Mouse (Mus musculus) MEL (cell line): ENCODE results near the gene Ikbkg. TPM values are rescaled to one million over a fixed set of nuclear protein-coding genes. Genes with fewer than 3 reads are reported as not detected.
A peak's percentile ranks its signal among the peaks of the same experiment; 100 is the strongest.
"Not testable (repeated sequence)": the region's sequence is repeated elsewhere in the genome, so short reads cannot be mapped to it uniquely, and the experiment has no call there.

Source experiments
- DNase-seq: peaks from one replicate; pipeline ENCODE4 v3.0.0; 2011; ENCODE audit warnings: low read depth, low spot score
- H3K27ac ChIP-seq: 2 replicates; pipeline ENCODE4 v1.5.1; 2012; ENCODE audit warnings: low read depth, mild to moderate bottlenecking, control low read depth, low read length, moderate library complexity; ENCODE audit not compliant: control insufficient read depth
- H3K27me3 ChIP-seq, 2 experiments: fragments of 150-350 bp in 1 of 2; sonication (generic) in 1 of 2; 2 replicates each; pipeline ENCODE4 v1.6.1; 2012; ENCODE audit warnings: low read length in 2 of 2, mild to moderate bottlenecking in 2 of 2, improper control_type of control experiment in 1 of 2, moderate library complexity in 1 of 2; ENCODE audit not compliant: insufficient read depth in 2 of 2, control insufficient read depth in 1 of 2
- H3K36me3 ChIP-seq, 2 experiments: 2 replicates each; pipeline ENCODE4 v1.6.1; 2012 to 2014; ENCODE audit warnings: low read length in 2 of 2, improper control_type of control experiment in 1 of 2, inconsistent platforms in 1 of 2, mild to moderate bottlenecking in 1 of 2; ENCODE audit not compliant: insufficient read depth in 2 of 2, control insufficient read depth in 1 of 2
- H3K4me1 ChIP-seq, 2 experiments: fragments of 150-350 bp in 1 of 2; sonication (generic) in 1 of 2; 2 replicates each; pipeline ENCODE4 v1.6.1; 2012; ENCODE audit warnings: low read length in 2 of 2, improper control_type of control experiment in 1 of 2, mild to moderate bottlenecking in 1 of 2; ENCODE audit not compliant: insufficient read depth in 2 of 2, control insufficient read depth in 1 of 2
- H3K4me3 ChIP-seq, 2 experiments: fragments of 150-350 bp in 1 of 2; sonication (generic) in 1 of 2; 2 replicates each; pipeline ENCODE4 v1.5.1; 2012; ENCODE audit warnings: low read depth in 2 of 2, low read length in 2 of 2, mild to moderate bottlenecking in 2 of 2, moderate library complexity in 2 of 2, control low read depth in 1 of 2, improper control_type of control experiment in 1 of 2; ENCODE audit not compliant: control insufficient read depth in 1 of 2, insufficient read depth in 1 of 2
- H3K79me2 ChIP-seq: 2 replicates; pipeline ENCODE4 v1.6.1; 2012; ENCODE audit warnings: mild to moderate bottlenecking, low read length, moderate library complexity; ENCODE audit not compliant: control insufficient read depth, poor library complexity, insufficient read depth
- H3K9ac ChIP-seq: 2 replicates; pipeline ENCODE4 v1.6.1; 2012; ENCODE audit warnings: low read depth, mild to moderate bottlenecking, control low read depth, low read length, moderate library complexity; ENCODE audit not compliant: control insufficient read depth, poor library complexity, severe bottlenecking
- H3K9me3 ChIP-seq: fragments of 150-350 bp; sonication (generic); replicated peaks from 2 replicates; pipeline ENCODE4 v1.6.1; 2012; ENCODE audit warnings: mild to moderate bottlenecking, low read length, improper control_type of control experiment, moderate library complexity; ENCODE audit not compliant: insufficient read depth
- CHD1 ChIP-seq: IDR thresholded peaks from 2 replicates; pipeline ENCODE4 v1.6.1; 2012; ENCODE audit warnings: low read depth, mild to moderate bottlenecking, inconsistent platforms, low read length, improper control_type of control experiment
- CTCF ChIP-seq, 3 experiments: IDR thresholded peaks in 2 of 3; conservative IDR thresholded peaks in 1 of 3; 2 replicates each; pipeline ENCODE4 v1.5.1; 2011 to 2012; ENCODE audit warnings: low read length in 3 of 3, low read depth in 2 of 3, mild to moderate bottlenecking in 2 of 3, improper control_type of control experiment in 1 of 3, inconsistent platforms in 1 of 3, mixed read lengths in 1 of 3, moderate library complexity in 1 of 3; ENCODE audit not compliant: control insufficient read depth in 1 of 3, insufficient read depth in 1 of 3, poor library complexity in 1 of 3, severe bottlenecking in 1 of 3
- GABPA ChIP-seq: IDR thresholded peaks from 2 replicates; pipeline ENCODE4 v1.6.1; 2012; ENCODE audit warnings: low read depth, mild to moderate bottlenecking, inconsistent platforms, low read length, improper control_type of control experiment, moderate library complexity
- MAX ChIP-seq: IDR thresholded peaks from 2 replicates; pipeline ENCODE4 v1.6.1; 2011; ENCODE audit warnings: low read length, improper control_type of control experiment
- MYB ChIP-seq: IDR thresholded peaks from 2 replicates; pipeline ENCODE4 v1.6.1; 2011; ENCODE audit warnings: mild to moderate bottlenecking, low read depth, low read length, improper control_type of control experiment
- RAD21 ChIP-seq: IDR thresholded peaks from 2 replicates; pipeline ENCODE4 v1.6.1; 2011; ENCODE audit warnings: mild to moderate bottlenecking, low read depth, low read length, improper control_type of control experiment
- SMC3 ChIP-seq: IDR thresholded peaks from 2 replicates; pipeline ENCODE4 v1.6.1; 2011; ENCODE audit warnings: low read depth, low read length, improper control_type of control experiment
- ZNF384 ChIP-seq: IDR thresholded peaks from 2 replicates; pipeline ENCODE4 v1.6.1; 2012; ENCODE audit warnings: low read depth, mild to moderate bottlenecking, inconsistent platforms, low read length, improper control_type of control experiment
- polyA plus RNA-seq, 2 experiments: library from polyadenylated mRNA; stranded (reverse) in 1 of 2; unstranded in 1 of 2; fragments of >175 nt in 1 of 2; fragments of >200 nt in 1 of 2; gene quantifications; 2 replicates each; pipeline versions ENCODE4 v1.2.1 to v1.2.4; 2012; ENCODE audit warnings: low replicate concordance in 2 of 2, low read depth in 1 of 2; ENCODE audit not compliant: insufficient read length in 2 of 2, insufficient read depth in 1 of 2, missing spikeins in 1 of 2
- total RNA-seq: library from RNA; depleted of rRNA; stranded (reverse); fragments of 300-350 nt; gene quantifications from 2 replicates; pipeline ENCODE4 v1.2.3, GENCODE M21; 2012; rRNA removed

Gene Ikbkg
- total and polyA plus RNA-seq, 3 experiments, result 21.7 to 26.6 TPM; not detected in 1

GRCm38 (mm10) chrX:74452773-74453172 lies 59.7 kb downstream of the Ikbkg start:
- peak in 2 of 3 experiments; percentile 40 to 63; a peak in 4 of 6 replicates for TF ChIP-seq CTCF (IDR thresholded peaks at IDR 0.05 in 2 of 3, conservative IDR thresholded peaks at IDR 0.05 in 1 of 3; ENCODE audit: control insufficient read depth in 1 of 3, insufficient read depth in 1 of 3, low read depth in 2 of 3, low read length in 3 of 3, poor library complexity in 1 of 3, severe bottlenecking in 1 of 3)
- TF ChIP-seq SMC3, result peak; percentile 34
- peak; percentile 62 for TF ChIP-seq RAD21
- no peak for TF ChIP-seq CHD1
- TF ChIP-seq MYB, result no peak
- peaks cover 0 to 4% of the 10 kb centered on the region in 2 experiments; a peak in 1 of 4 replicates for H3K36me3 ChIP-seq
- H3K79me2 ChIP-seq, result no peaks in the 10 kb centered on the region
- no peak overlapping the region for H3K9ac ChIP-seq
- H3K27me3 ChIP-seq, result no peaks in the 10 kb centered on the region
- H3K4me1 ChIP-seq, result peaks cover 0 to 4% of the 10 kb centered on the region in 2 experiments; a peak in 2 of 4 replicates
- H3K27ac ChIP-seq, result no peak overlapping the region
- peak; percentile 61 for DNase-seq
- no peak overlapping the region for H3K4me3 ChIP-seq
- H3K9me3 ChIP-seq, result no peaks in the 10 kb centered on the region

DNA sequence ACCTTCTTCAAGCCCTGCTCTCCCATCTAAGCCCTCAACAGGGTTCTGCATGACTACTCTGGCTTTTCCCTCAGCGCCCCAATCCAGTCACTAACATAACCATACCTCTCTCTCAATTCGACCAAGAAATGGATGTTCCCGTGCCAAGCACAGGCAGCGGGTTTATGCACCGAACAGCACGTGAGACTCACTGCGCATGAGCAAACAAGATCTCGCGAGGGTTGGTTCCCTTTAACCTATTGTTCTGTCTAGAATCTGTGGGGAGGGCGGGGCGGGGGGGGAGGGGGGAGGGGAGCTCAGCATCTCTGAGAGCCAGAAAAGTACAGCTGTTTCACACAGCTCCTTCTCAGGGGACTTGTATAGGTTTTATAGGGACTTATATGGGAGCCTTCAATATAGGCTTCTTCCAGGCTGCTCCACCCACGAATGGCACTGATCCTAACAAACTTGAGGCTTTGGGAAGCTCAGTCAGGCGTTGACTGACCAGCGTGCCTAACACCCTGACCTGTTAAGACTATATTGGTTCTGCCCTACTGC lies 88.3 kb downstream of the Ikbkg start, which contains the start of gene Gm6880:
Gene Gm6880 (minus strand): TSS at position 51 of the 537 bp plus-strand sequence.
- not testable (repeated sequence) for H3K4me1 ChIP-seq, DNase-seq

GRCm38 (mm10) chrX:74497131-74497530 lies 104.0 kb downstream of the Ikbkg start:
- peak; percentile 2 for DNase-seq
- Histone ChIP-seq H3K27me3 (no peaks in the 10 kb centered on the region), H3K79me2 (no peaks in the 10 kb centered on the region), H3K9me3 (no peaks in the 10 kb centered on the region), H3K4me1 (no peaks in the 10 kb centered on the region), H3K27ac (no peak overlapping the region), H3K9ac (no peak overlapping the region), H3K36me3 (no peaks in the 10 kb centered on the region), H3K4me3 (no peak overlapping the region)
- TF ChIP-seq SMC3 (peak; percentile 36), RAD21 (peak; percentile 42), GABPA (no peak), MAX (no peak), ZNF384 (no peak), CTCF (IDR thresholded peaks at IDR 0.05 in 2 of 3, conservative IDR thresholded peaks at IDR 0.05 in 1 of 3; ENCODE audit: control insufficient read depth in 1 of 3, insufficient read depth in 1 of 3, low read depth in 2 of 3, low read length in 3 of 3, poor library complexity in 1 of 3, severe bottlenecking in 1 of 3) (peak in 2 of 3 experiments; percentile 18 to 42; a peak in 2 of 6 replicates)
- TF ChIP-seq, all 39 proteins: peak for 3

More for the DNA sequence above, 88.3 kb downstream of the Ikbkg start, which contains the start of gene Gm6880:
- not testable (repeated sequence) for H3K4me3 ChIP-seq, H3K27me3 ChIP-seq, H3K9ac ChIP-seq, H3K36me3 ChIP-seq, H3K79me2 ChIP-seq, H3K27ac ChIP-seq, H3K9me3 ChIP-seq

Other genes starting within 250 kb of the Ikbkg start
- not detected in 2 replicates for gene Tex28, start 225.5 kb upstream of the Ikbkg start, total RNA-seq
- gene Tex28, start 225.5 kb upstream of the Ikbkg start, polyA plus RNA-seq, result not detected
- gene Tktl1, start 216.0 kb upstream of the Ikbkg start, total RNA-seq, result not detected in 2 replicates
- under 1 TPM in 1 of 2 experiments, not detected in 1; 0.04 TPM for gene Tktl1, start 216.0 kb upstream of the Ikbkg start, polyA plus RNA-seq
- gene Flna, start 143.5 kb upstream of the Ikbkg start, total RNA-seq, result 111 and 155 TPM in 2 replicates
- gene Flna, start 143.5 kb upstream of the Ikbkg start, polyA plus RNA-seq, result 100 to 1,000 TPM; 147 to 233 TPM
- 52.2 and 55.5 TPM in 2 replicates for gene Emd, start 138.6 kb upstream of the Ikbkg start, total RNA-seq
- 100 to 1,000 TPM; 130 to 157 TPM for gene Emd, start 138.6 kb upstream of the Ikbkg start, polyA plus RNA-seq
- gene Rpl10, start 122.5 kb upstream of the Ikbkg start, total RNA-seq, result 3,229 and 3,230 TPM in 2 replicates
- gene Rpl10, start 122.5 kb upstream of the Ikbkg start, polyA plus RNA-seq, result 100 to 1,000 TPM in 1 of 2 experiments, not detected in 1; 232 TPM
- 26.1 and 28.0 TPM in 2 replicates for gene Taz, start 111.4 kb upstream of the Ikbkg start, total RNA-seq
- gene Taz, start 111.4 kb upstream of the Ikbkg start, polyA plus RNA-seq, result 10 to 100 TPM in 1 of 2 experiments, not detected in 1; 34.1 TPM
- 5.0 and 5.6 TPM in 2 replicates for gene Dnase1l1, start 111.0 kb upstream of the Ikbkg start, total RNA-seq
- 1 to 10 TPM in 1 of 2 experiments, not detected in 1; 9.5 TPM for gene Dnase1l1, start 111.0 kb upstream of the Ikbkg start, polyA plus RNA-seq
- 31.7 and 41.6 TPM in 2 replicates for gene Atp6ap1, start 96.2 kb upstream of the Ikbkg start, total RNA-seq
- 100 to 1,000 TPM in 1 of 2 experiments, 10 to 100 TPM in 1; 75.5 to 355 TPM for gene Atp6ap1, start 96.2 kb upstream of the Ikbkg start, polyA plus RNA-seq
- 5.2 and 6.4 TPM in 2 replicates for gene Gdi1, start 88.3 kb upstream of the Ikbkg start, total RNA-seq
- gene Gdi1, start 88.3 kb upstream of the Ikbkg start, polyA plus RNA-seq, result 10 to 100 TPM in 1 of 2 experiments, not detected in 1; 24.5 TPM
- 43.6 and 46.3 TPM in 2 replicates for gene Fam50a, start 80.3 kb upstream of the Ikbkg start, total RNA-seq
- gene Fam50a, start 80.3 kb upstream of the Ikbkg start, polyA plus RNA-seq, result 100 to 1,000 TPM in 1 of 2 experiments, 10 to 100 TPM in 1; 64.8 to 107 TPM
- 7.3 and 8.3 TPM in 2 replicates for gene Plxna3, start 64.2 kb upstream of the Ikbkg start, total RNA-seq
- 10 to 100 TPM in 1 of 2 experiments, not detected in 1; 13.7 TPM for gene Plxna3, start 64.2 kb upstream of the Ikbkg start, polyA plus RNA-seq
- gene Lage3, start 39.7 kb upstream of the Ikbkg start, total RNA-seq, result 52.7 and 61.7 TPM in 2 replicates
- 10 to 100 TPM in 1 of 2 experiments, not detected in 1; 88.1 TPM for gene Lage3, start 39.7 kb upstream of the Ikbkg start, polyA plus RNA-seq
- 23.4 and 24.0 TPM in 2 replicates for gene Ubl4a, start 20.1 kb upstream of the Ikbkg start, total RNA-seq
- gene Ubl4a, start 20.1 kb upstream of the Ikbkg start, polyA plus RNA-seq, result 10 to 100 TPM in 1 of 2 experiments, not detected in 1; 82.4 TPM
- gene Slc10a3, start 19.9 kb upstream of the Ikbkg start, total RNA-seq, result 13.7 and 19.4 TPM in 2 replicates
- 10 to 100 TPM in 1 of 2 experiments, not detected in 1; 16.0 TPM for gene Slc10a3, start 19.9 kb upstream of the Ikbkg start, polyA plus RNA-seq
- 4.8 and 6.4 TPM in 2 replicates for gene Fam3a, start within 50 bp of the Ikbkg start, total RNA-seq
- gene Fam3a, start within 50 bp of the Ikbkg start, polyA plus RNA-seq, result 10 to 100 TPM in 1 of 2 experiments, not detected in 1; 14.6 TPM
- gene G6pdx, start 35.9 kb downstream of the Ikbkg start, total RNA-seq, result 27.9 and 37.0 TPM in 2 replicates
- 10 to 100 TPM in 1 of 2 experiments, not detected in 1; 54.1 TPM for gene G6pdx, start 35.9 kb downstream of the Ikbkg start, polyA plus RNA-seq
- not detected in 2 replicates for gene Gm6880, start 88.1 kb downstream of the Ikbkg start, total RNA-seq
- gene Gm6880, start 88.1 kb downstream of the Ikbkg start, polyA plus RNA-seq, result not detected
- gene Olfr1326-ps1, start 181.6 kb downstream of the Ikbkg start, total RNA-seq, result not detected in 2 replicates
- not detected for gene Olfr1326-ps1, start 181.6 kb downstream of the Ikbkg start, polyA plus RNA-seq
- gene Olfr1325, start 199.4 kb downstream of the Ikbkg start, total RNA-seq, result not detected in 2 replicates
- gene Olfr1325, start 199.4 kb downstream of the Ikbkg start, polyA plus RNA-seq, result not detected